Mouse (Mus musculus) liver, postnatal 0 days (tissue): ENCODE measurements around the gene Cit. TPM values are rescaled to one million over a fixed set of nuclear protein-coding genes. Genes with fewer than 3 reads are reported as not detected.
"Not testable (repeated sequence)": the region's sequence is repeated elsewhere in the genome, so short reads cannot be mapped to it uniquely, and the experiment has no call there.

Source experiments
- ATAC-seq: fragments of 200-750 bp; cut with Nextera tagmentation; 2 replicates; pipeline ENCODE4 v1.8.0; 2017; ENCODE audit warnings: mild to moderate bottlenecking, moderate library complexity
- DNase-seq: peaks from one replicate; pipeline ENCODE4 v3.0.0-alpha.2; 2016
- H3K27ac ChIP-seq: fragments of 300-500 bp; sonication (generic); 2 replicates; pipeline ENCODE4 v1.5.1; 2014; ENCODE audit warnings: antibody characterized with exemption, moderate library complexity, mild to moderate bottlenecking, low read depth
- H3K27me3 ChIP-seq: fragments of 300-500 bp; sonication (generic); 2 replicates; pipeline ENCODE4 v1.6.1; 2014; ENCODE audit warnings: low read length, control low read depth, mixed read lengths; ENCODE audit not compliant: insufficient read depth
- H3K36me3 ChIP-seq: fragments of 300-500 bp; sonication (generic); replicated peaks from 2 replicates; pipeline ENCODE4 v1.6.1; 2014; ENCODE audit warnings: mild to moderate bottlenecking, control low read depth, low read length, moderate library complexity, mixed read lengths; ENCODE audit not compliant: insufficient read depth
- H3K4me1 ChIP-seq: fragments of 300-500 bp; sonication (generic); 2 replicates; pipeline ENCODE4 v1.6.1; 2014; ENCODE audit warnings: antibody characterized with exemption, mild to moderate bottlenecking, control low read depth; ENCODE audit not compliant: insufficient read depth
- H3K4me2 ChIP-seq: fragments of 300-500 bp; sonication (generic); 2 replicates; pipeline ENCODE4 v1.6.1; 2014; ENCODE audit warnings: low read depth, mild to moderate bottlenecking, low read length, moderate library complexity, mixed read lengths
- H3K4me3 ChIP-seq: fragments of 300-500 bp; sonication (generic); 2 replicates; pipeline ENCODE4 v1.5.1; 2014; ENCODE audit warnings: low read depth, low read length
- H3K9ac ChIP-seq: fragments of 300-500 bp; sonication (generic); replicated peaks from 2 replicates; pipeline ENCODE4 v1.6.1; 2014; ENCODE audit warnings: mild to moderate bottlenecking, moderate library complexity
- H3K9me3 ChIP-seq: fragments of 300-500 bp; sonication (generic); 2 replicates; pipeline ENCODE4 v1.6.1; 2016; ENCODE audit warnings: mild to moderate bottlenecking, control low read depth, low read length, mixed read lengths
- CTCF ChIP-seq: sonication (generic); IDR thresholded peaks from 2 replicates; pipeline ENCODE4 v1.5.1; 2016; ENCODE audit warnings: antibody characterized with exemption, low read depth
- EP300 ChIP-seq: IDR thresholded peaks from 2 replicates; pipeline ENCODE4 v1.6.1; 2016; ENCODE audit warnings: antibody characterized with exemption, low read depth, mild to moderate bottlenecking
- WGBS: fragments of 180-500 bp; shearing (Covaris S2); extraction: QIAGEN DNeasy Blood & Tissue Kit; methylation state at CpG from one replicate; pipeline ENCODE4 v1.1.7; 2014; ENCODE audit not compliant: insufficient replicate concordance; 5-methylcytosine and 5-hydroxymethylcytosine counted together
- polyA plus RNA-seq: library from polyadenylated mRNA; unstranded; fragments of >200 nt; fragmentation: Nextera tagmentation; extraction: Ambion mirVana; gene quantifications from 2 replicates; pipeline ENCODE4 v1.2.1, GENCODE M21; 2015

The Cit gene
- polyA plus RNA-seq, 1 experiment from 2014 or later = 11.5 TPM

GRCm38 (mm10) chr5:115819966-115820365 lies 25.1 kb upstream of the Cit start:
- H3K4me1 ChIP-seq = peaks cover 4% of the 10 kb centered on the region; the same call in 1 of the 2 replicates
- H3K4me3 ChIP-seq = no peak overlapping the region
- peak; percentile 30 for DNase-seq
- no peaks in the 10 kb centered on the region for H3K9me3 ChIP-seq
- TF ChIP-seq CTCF (no peak), EP300 (no peak)
- H3K27ac ChIP-seq = no peak overlapping the region
- 63% methylated on average over 9 of the region's 9 CpGs for WGBS
- H3K9ac ChIP-seq = no peak overlapping the region
- H3K36me3 ChIP-seq = no peaks in the 10 kb centered on the region
- no peaks in the 10 kb centered on the region for H3K27me3 ChIP-seq
- no peak overlapping the region for H3K4me2 ChIP-seq
- no peak for ATAC-seq

- H3K4me3 ChIP-seq = no peak overlapping the region
- ATAC-seq (no peak), DNase-seq (no peak)
- TF ChIP-seq CTCF = peak; percentile 47
- no peak for TF ChIP-seq EP300
- 85% methylated on average over 12 of the region's 12 CpGs for WGBS
- no peaks in the 10 kb centered on the region for H3K27me3 ChIP-seq
- no peaks in the 10 kb centered on the region for H3K36me3 ChIP-seq
- no peak overlapping the region for H3K4me2 ChIP-seq
- no peaks in the 10 kb centered on the region for H3K9me3 ChIP-seq
- H3K9ac ChIP-seq = no peak overlapping the region
- H3K27ac ChIP-seq = no peak overlapping the region
- H3K4me1 ChIP-seq = peaks cover 4% of the 10 kb centered on the region; the same call in 1 of the 2 replicates
Observed at GRCm38 (mm10) chr5:115821200-115821599, 23.9 kb upstream of the Cit start.

- WGBS = 87% methylated on average over 7 of the region's 7 CpGs
Observed at GRCm38 (mm10) chr5:115821910-115822309, 23.2 kb upstream of the Cit start.

GRCm38 (mm10) chr5:115832754-115833153 lies 12.3 kb upstream of the Cit start:
- no peak for ATAC-seq
- 80% methylated on average over 2 of the region's 2 CpGs for WGBS

More at GRCm38 (mm10) chr5:115821910-115822309, 23.2 kb upstream of the Cit start:
- ATAC-seq (no peak), DNase-seq (no peak)
- Histone ChIP-seq H3K9me3 (no peaks in the 10 kb centered on the region), H3K4me1 (peaks cover 1% of the 10 kb centered on the region; the same call in 1 of the 2 replicates), H3K9ac (no peak overlapping the region), H3K36me3 (no peaks in the 10 kb centered on the region), H3K27me3 (no peaks in the 10 kb centered on the region), H3K27ac (no peak overlapping the region), H3K4me3 (no peak overlapping the region), H3K4me2 (no peak overlapping the region)
- no peak for TF ChIP-seq CTCF
- TF ChIP-seq EP300 = no peak

GRCm38 (mm10) chr5:115833806-115834205 lies 11.3 kb upstream of the Cit start:
- not testable (repeated sequence) for H3K27me3 ChIP-seq, H3K9ac ChIP-seq, ATAC-seq, H3K36me3 ChIP-seq, H3K4me2 ChIP-seq, H3K9me3 ChIP-seq, H3K4me3 ChIP-seq, DNase-seq, H3K4me1 ChIP-seq, H3K27ac ChIP-seq

More at GRCm38 (mm10) chr5:115832754-115833153, 12.3 kb upstream of the Cit start:
- H3K4me1 ChIP-seq = no peaks in the 10 kb centered on the region
- no peaks in the 10 kb centered on the region; the same call in 1 of the 2 replicates for H3K9me3 ChIP-seq
- no peaks in the 10 kb centered on the region for H3K36me3 ChIP-seq
- H3K4me3 ChIP-seq = no peak overlapping the region
- H3K27me3 ChIP-seq = no peaks in the 10 kb centered on the region
- no peak for DNase-seq
- H3K9ac ChIP-seq = no peak overlapping the region
- TF ChIP-seq EP300 = no peak
- no peak for TF ChIP-seq CTCF
- no peak overlapping the region for H3K4me2 ChIP-seq
- no peak overlapping the region for H3K27ac ChIP-seq

- DNase-seq = no peak
- 52% methylated on average over 7 of the region's 7 CpGs for WGBS
- H3K4me1 ChIP-seq = no peaks in the 10 kb centered on the region
Observed at GRCm38 (mm10) chr5:115835291-115835690, 9.8 kb upstream of the Cit start.

GRCm38 (mm10) chr5:115838059-115838458 lies 7.0 kb upstream of the Cit start:
- DNase-seq = no peak
- no peak overlapping the region for H3K9ac ChIP-seq
- no peaks in the 10 kb centered on the region for H3K27me3 ChIP-seq
- H3K9me3 ChIP-seq = no peaks in the 10 kb centered on the region; the same call in 1 of the 2 replicates
- no peak for ATAC-seq
- no peaks in the 10 kb centered on the region for H3K36me3 ChIP-seq
- WGBS = 59% methylated on average over 6 of the region's 6 CpGs
- no peak overlapping the region for H3K4me2 ChIP-seq
- H3K4me1 ChIP-seq = no peaks in the 10 kb centered on the region
- no peak overlapping the region for H3K27ac ChIP-seq
- H3K4me3 ChIP-seq = no peak overlapping the region
- TF ChIP-seq CTCF (no peak), EP300 (no peak)

More at GRCm38 (mm10) chr5:115835291-115835690, 9.8 kb upstream of the Cit start:
- H3K4me3 ChIP-seq = no peak overlapping the region
- H3K27ac ChIP-seq = no peak overlapping the region
- H3K36me3 ChIP-seq = no peaks in the 10 kb centered on the region
- TF ChIP-seq EP300 (no peak), CTCF (peak; percentile 59)
- no peaks in the 10 kb centered on the region for H3K27me3 ChIP-seq
- no peaks in the 10 kb centered on the region; the same call in 1 of the 2 replicates for H3K9me3 ChIP-seq
- ATAC-seq = no peak
- H3K9ac ChIP-seq = no peak overlapping the region
- no peak overlapping the region for H3K4me2 ChIP-seq
